Mouse (Mus musculus): ENCODE results near the gene Scn8a. TPM values are rescaled to one million over a fixed set of nuclear protein-coding genes. Genes with fewer than 3 reads are reported as not detected.

Scn8a gene
- polyA plus RNA-seq, 1 experiment: 0.45 TPM

- 76% methylated on average over 3 of the region's 3 CpGs for WGBS
- TF ChIP-seq POLR2A (IDR thresholded peaks at IDR 0.05; ENCODE audit: low read depth, low read length) (no peak), CTCF (conservative IDR thresholded peaks at IDR 0.05; ENCODE audit: insufficient read depth, insufficient read length, low read depth, low read length) (no peak)
These were observed 12.1 kb upstream of the Scn8a start for GRCm38 (mm10) chr15:100857586-100857985.

DNA sequence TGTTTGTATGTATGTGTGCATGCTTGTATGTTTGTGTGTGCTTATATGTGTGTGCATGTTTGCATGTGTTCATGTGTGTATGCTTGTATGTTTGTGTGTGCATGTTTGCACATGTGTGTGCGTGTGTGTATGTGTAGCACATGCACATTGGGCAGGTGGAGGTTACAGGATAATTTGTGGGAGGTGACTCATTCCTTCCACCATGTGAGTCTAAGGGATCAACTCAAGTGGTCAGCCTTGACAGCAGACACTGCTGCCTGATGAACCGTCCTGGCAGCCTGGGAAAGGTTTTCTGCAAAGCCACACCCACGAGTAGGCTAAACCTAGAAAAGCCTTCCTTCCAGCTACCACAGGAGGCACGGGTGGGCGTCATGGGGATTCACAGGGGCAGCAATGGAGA lies 8.8 kb upstream of the Scn8a start:
- TF ChIP-seq CTCF (conservative IDR thresholded peaks at IDR 0.05; ENCODE audit: insufficient read depth, insufficient read length, low read depth, low read length) (no peak), POLR2A (IDR thresholded peaks at IDR 0.05; ENCODE audit: low read depth, low read length) (no peak)
- H3K36me3 ChIP-seq (ENCODE audit: control insufficient read depth, insufficient read depth, low read length): no peaks in the 10 kb centered on the region
- H3K27ac ChIP-seq (ENCODE audit: insufficient read depth, low read depth, low read length): no peak overlapping the region
- H3K27me3 ChIP-seq (replicated peaks; ENCODE audit: control insufficient read depth, insufficient read depth, low read length): no peaks in the 10 kb centered on the region
- DNase-seq: no peak
- no peaks in the 10 kb centered on the region for H3K4me1 ChIP-seq (ENCODE audit: control insufficient read depth, insufficient read depth, low read length)
- no peak overlapping the region for H3K4me3 ChIP-seq (ENCODE audit: insufficient read depth, low read depth, low read length)
- 30% methylated on average over 5 of the region's 5 CpGs for WGBS

More at GRCm38 (mm10) chr15:100857586-100857985, 12.1 kb upstream of the Scn8a start:
- Histone ChIP-seq H3K27me3 (replicated peaks; ENCODE audit: control insufficient read depth, insufficient read depth, low read length) (no peaks in the 10 kb centered on the region), H3K36me3 (ENCODE audit: control insufficient read depth, insufficient read depth, low read length) (no peaks in the 10 kb centered on the region), H3K4me1 (ENCODE audit: control insufficient read depth, insufficient read depth, low read length) (no peaks in the 10 kb centered on the region), H3K4me3 (ENCODE audit: insufficient read depth, low read depth, low read length) (no peak overlapping the region), H3K27ac (ENCODE audit: insufficient read depth, low read depth, low read length) (no peak overlapping the region)
- no peak for DNase-seq

DNA sequence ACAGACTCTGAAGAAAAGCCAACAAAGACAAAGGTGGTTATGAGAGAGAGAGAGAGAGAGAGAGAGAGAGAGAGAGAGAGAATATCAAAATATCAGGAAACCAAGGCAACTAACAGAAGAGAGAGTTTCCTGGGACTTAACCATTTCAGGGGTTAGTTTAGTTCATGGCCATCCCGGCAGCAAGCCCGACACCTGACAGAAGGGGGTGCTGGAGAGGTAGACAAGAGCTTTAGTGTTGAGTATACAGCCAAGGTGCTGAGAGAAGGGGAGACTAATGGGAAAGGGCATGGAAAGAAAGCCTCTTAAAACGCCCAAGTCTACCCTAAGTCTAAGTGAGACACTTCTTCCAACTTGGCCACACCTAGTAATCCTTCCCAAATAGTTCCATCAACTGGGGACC lies 4.1 kb upstream of the Scn8a start:
- Histone ChIP-seq H3K4me1 (ENCODE audit: control insufficient read depth, insufficient read depth, low read length) (peaks cover 4% of the 10 kb centered on the region), H3K27me3 (replicated peaks; ENCODE audit: control insufficient read depth, insufficient read depth, low read length) (no peaks in the 10 kb centered on the region; the same call in 1 of the 2 replicates), H3K4me3 (ENCODE audit: insufficient read depth, low read depth, low read length) (no peak overlapping the region), H3K27ac (ENCODE audit: insufficient read depth, low read depth, low read length) (no peak overlapping the region), H3K36me3 (ENCODE audit: control insufficient read depth, insufficient read depth, low read length) (no peaks in the 10 kb centered on the region)
- WGBS: 48% methylated on average over 3 of the region's 3 CpGs
- DNase-seq: no peak
- TF ChIP-seq POLR2A (IDR thresholded peaks at IDR 0.05; ENCODE audit: low read depth, low read length) (no peak), CTCF (conservative IDR thresholded peaks at IDR 0.05; ENCODE audit: insufficient read depth, insufficient read length, low read depth, low read length) (no peak)

DNA sequence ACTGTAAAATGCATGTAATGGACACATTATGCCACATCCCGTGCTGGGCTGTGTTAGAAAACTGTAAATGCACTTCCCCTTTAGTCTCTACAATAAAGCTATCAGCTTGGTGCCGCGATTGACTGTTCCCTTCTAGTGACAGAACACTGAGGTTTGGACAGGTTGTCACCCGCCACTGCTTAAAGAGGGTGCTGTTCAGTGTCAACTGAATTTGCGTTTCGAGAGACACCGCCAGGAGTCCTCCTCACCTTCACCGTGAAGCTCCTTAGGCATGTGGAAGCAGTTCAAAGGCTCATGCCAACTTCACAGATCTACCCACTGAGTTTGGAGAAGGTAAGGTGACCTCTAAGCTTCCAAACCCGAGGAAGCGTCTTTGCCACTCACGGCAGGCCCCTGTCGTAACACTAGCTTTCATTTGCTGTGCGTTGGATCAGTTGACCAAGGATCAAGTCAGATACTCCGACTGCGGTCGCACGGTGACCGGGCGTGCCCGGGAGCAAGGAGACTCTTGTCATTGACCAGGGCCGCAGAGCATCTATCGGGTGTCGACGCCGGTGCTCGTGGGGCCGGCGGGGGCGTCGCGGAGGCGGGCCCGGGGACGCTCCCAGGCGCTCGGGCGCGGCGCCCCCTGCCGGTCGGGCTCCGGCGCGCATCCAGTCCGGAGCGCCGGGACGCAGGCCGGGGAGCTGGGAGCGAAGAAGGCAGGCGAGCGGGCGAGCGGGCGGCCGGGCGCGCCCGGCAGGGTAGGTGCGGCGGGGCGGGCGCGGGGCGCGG lies 530 bp downstream of the Scn8a start:
- Histone ChIP-seq H3K36me3 (ENCODE audit: control insufficient read depth, insufficient read depth, low read length) (no peaks in the 10 kb centered on the region), H3K27ac (ENCODE audit: insufficient read depth, low read depth, low read length) (no peak overlapping the region), H3K4me1 (ENCODE audit: control insufficient read depth, insufficient read depth, low read length) (peaks cover 4% of the 10 kb centered on the region), H3K27me3 (replicated peaks; ENCODE audit: control insufficient read depth, insufficient read depth, low read length) (peaks cover 5% of the 10 kb centered on the region), H3K4me3 (ENCODE audit: insufficient read depth, low read depth, low read length) (peak overlapping the region; percentile 28; the same call in 1 of the 2 replicates)
- TF ChIP-seq POLR2A (IDR thresholded peaks at IDR 0.05; ENCODE audit: low read depth, low read length): no peak
- no peak for TF ChIP-seq CTCF (conservative IDR thresholded peaks at IDR 0.05; ENCODE audit: insufficient read depth, insufficient read length, low read depth, low read length)
- WGBS: 5% methylated on average over 64 of the region's 66 CpGs
- peak; percentile 12 for DNase-seq

- no peak for TF ChIP-seq CTCF (conservative IDR thresholded peaks at IDR 0.05; ENCODE audit: insufficient read depth, insufficient read length, low read depth, low read length)
- no peak for TF ChIP-seq POLR2A (IDR thresholded peaks at IDR 0.05; ENCODE audit: low read depth, low read length)
- Histone ChIP-seq H3K4me3 (ENCODE audit: insufficient read depth, low read depth, low read length) (peak overlapping the region; percentile 23; the same call in 1 of the 2 replicates), H3K27me3 (replicated peaks; ENCODE audit: control insufficient read depth, insufficient read depth, low read length) (peaks cover 5% of the 10 kb centered on the region), H3K4me1 (ENCODE audit: control insufficient read depth, insufficient read depth, low read length) (peaks cover 4% of the 10 kb centered on the region), H3K27ac (ENCODE audit: insufficient read depth, low read depth, low read length) (no peak overlapping the region), H3K36me3 (ENCODE audit: control insufficient read depth, insufficient read depth, low read length) (no peaks in the 10 kb centered on the region)
- 17% methylated on average over 65 of the region's 69 CpGs for WGBS
- DNase-seq: no peak
These were observed 1.1 kb downstream of the Scn8a start for GRCm38 (mm10) chr15:100870775-100871106.

GRCm38 (mm10) chr15:100871107-100872011 lies 1.7 kb downstream of the Scn8a start:
- no peak overlapping the region for H3K27ac ChIP-seq (ENCODE audit: insufficient read depth, low read depth, low read length)
- peak overlapping the region; percentile 23; the same call in 1 of the 2 replicates for H3K4me3 ChIP-seq (ENCODE audit: insufficient read depth, low read depth, low read length)
- 2% methylated on average over 53 of the region's 53 CpGs for WGBS
- peaks cover 4% of the 10 kb centered on the region for H3K4me1 ChIP-seq (ENCODE audit: control insufficient read depth, insufficient read depth, low read length)
- no peak for DNase-seq
- H3K27me3 ChIP-seq (replicated peaks; ENCODE audit: control insufficient read depth, insufficient read depth, low read length): peaks cover 5% of the 10 kb centered on the region
- TF ChIP-seq POLR2A (IDR thresholded peaks at IDR 0.05; ENCODE audit: low read depth, low read length) (no peak), CTCF (conservative IDR thresholded peaks at IDR 0.05; ENCODE audit: insufficient read depth, insufficient read length, low read depth, low read length) (no peak)
- H3K36me3 ChIP-seq (ENCODE audit: control insufficient read depth, insufficient read depth, low read length): no peaks in the 10 kb centered on the region

DNA sequence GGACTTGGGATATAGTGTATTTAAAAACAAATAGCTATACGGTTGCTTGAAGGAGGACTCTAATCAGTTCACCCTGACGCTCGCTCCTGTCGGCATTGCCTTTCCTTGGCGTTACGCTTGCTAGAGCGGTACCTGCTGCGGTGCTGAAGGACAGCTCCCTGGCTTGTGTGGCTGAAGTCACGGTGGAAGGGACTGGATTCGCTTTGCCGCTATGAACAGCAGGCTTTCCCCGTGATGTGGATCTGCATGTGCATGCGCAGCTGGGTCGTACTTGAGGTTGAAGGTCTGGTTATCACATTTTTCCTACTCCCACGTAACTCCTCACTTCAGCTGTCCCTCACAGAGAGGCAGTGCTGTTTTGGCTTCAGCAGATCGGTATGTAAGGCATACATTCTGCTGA lies 3.5 kb downstream of the Scn8a start:
- whole genome bisulfite sequencing: 2% methylated on average over 16 of the region's 16 CpGs
- Histone ChIP-seq H3K27me3 (replicated peaks; ENCODE audit: control insufficient read depth, insufficient read depth, low read length) (peaks cover 5% of the 10 kb centered on the region), H3K4me1 (ENCODE audit: control insufficient read depth, insufficient read depth, low read length) (peaks cover 4% of the 10 kb centered on the region), H3K36me3 (ENCODE audit: control insufficient read depth, insufficient read depth, low read length) (no peaks in the 10 kb centered on the region), H3K27ac (ENCODE audit: insufficient read depth, low read depth, low read length) (no peak overlapping the region), H3K4me3 (ENCODE audit: insufficient read depth, low read depth, low read length) (no peak overlapping the region)
- DNase-seq: peak; percentile 77
- TF ChIP-seq POLR2A (IDR thresholded peaks at IDR 0.05; ENCODE audit: low read depth, low read length): no peak
- TF ChIP-seq CTCF (conservative IDR thresholded peaks at IDR 0.05; ENCODE audit: insufficient read depth, insufficient read length, low read depth, low read length): no peak
